Mouse (Mus musculus) cerebellum, adult 2 months (tissue): ENCODE measurements around the gene Steap3.

Source experiments
- CTCF ChIP-seq: fragments of 200-500 bp; IDR thresholded peaks from 2 replicates; pipeline ENCODE4 v1.5.1; 2011; ENCODE audit warnings: low read depth, mild to moderate bottlenecking, control low read depth, low read length, moderate library complexity, borderline replicate concordance; ENCODE audit not compliant: insufficient read depth
- POLR2A ChIP-seq: fragments of 200-500 bp; IDR thresholded peaks from 2 replicates; pipeline ENCODE4 v1.6.1; 2011; ENCODE audit warnings: low read length, control low read depth, borderline replicate concordance; ENCODE audit not compliant: insufficient read depth

GRCm38 (mm10) chr1:120236424-120236823, 36.1 kb downstream of the Steap3 start:
- TF ChIP-seq CTCF (no peak), POLR2A (no peak)
